Mouse (Mus musculus) heart, adult 18-20 months (tissue): ENCODE results near the gene Zfp619. TPM values are rescaled to one million over a fixed set of nuclear protein-coding genes. Genes with fewer than 3 reads are reported as not detected.
"Not testable (repeated sequence)": the region's sequence is repeated elsewhere in the genome, so short reads cannot be mapped to it uniquely, and the experiment has no call there.

Experiments used
- DNase-seq, 2 experiments: peaks; one replicate each; pipeline ENCODE4 v3.0.0; 2021 to 2022; ENCODE audit warnings: mixed read lengths in 1 of 2
- long read RNA-seq, 2 experiments: library from polyadenylated mRNA; stranded (forward); transcript quantifications; one replicate each; pipeline ENCODE4 v2.0.0; 2021
- total RNA-seq, 2 experiments: library from RNA; stranded (reverse); gene quantifications; 2 replicates each; pipeline ENCODE4 v1.2.3; 2021

Zfp619 gene
- 1 to 10 TPM; 1.2 to 1.7 TPM for total RNA-seq
- long read RNA-seq, experiment 1, result 0 reads
- long read RNA-seq, experiment 2, result 0 reads

- peak; percentile 95 to 96 for DNase-seq
Observed at GRCm38 (mm10) chr7:39517616-39518177, at the start of gene Zfp619. Zfp619 (plus strand) TSS chr7:39517766.

GRCm38 (mm10) chr7:39479013-39479412 is 38.6 kb upstream of the Zfp619 start:
- no peak for DNase-seq

- DNase-seq, result no peak
Observed at GRCm38 (mm10) chr7:39484384-39484783, 33.2 kb upstream of the Zfp619 start.

GRCm38 (mm10) chr7:39487159-39487853 is 30.3 kb upstream of the Zfp619 start:
- no peak for DNase-seq

- no peak for DNase-seq
Observed at GRCm38 (mm10) chr7:39487854-39488205, 29.7 kb upstream of the Zfp619 start.

- no peak for DNase-seq
Observed at GRCm38 (mm10) chr7:39494646-39495045, 22.9 kb upstream of the Zfp619 start.

- no peak for DNase-seq
Observed at GRCm38 (mm10) chr7:39504100-39504499, 13.5 kb upstream of the Zfp619 start.

- DNase-seq, result peak; percentile 14 to 56
Observed at GRCm38 (mm10) chr7:39518362-39518761, 796 bp downstream of the Zfp619 start.

GRCm38 (mm10) chr7:39523703-39524424 is 6.3 kb downstream of the Zfp619 start:
- no peak for DNase-seq

- DNase-seq, result no peak
Observed at GRCm38 (mm10) chr7:39543151-39543550, 25.6 kb downstream of the Zfp619 start.

- DNase-seq, result peak; percentile 86 to 92
Observed at GRCm38 (mm10) chr7:39544242-39545111, 26.9 kb downstream of the Zfp619 start.

GRCm38 (mm10) chr7:39545134-39545533 is 27.6 kb downstream of the Zfp619 start:
- no peak for DNase-seq

- peak; percentile 18 to 54 for DNase-seq
Observed at GRCm38 (mm10) chr7:39549336-39549735, 31.8 kb downstream of the Zfp619 start.

GRCm38 (mm10) chr7:39551976-39552891 is 34.7 kb downstream of the Zfp619 start:
- peak; percentile 97 to 98 for DNase-seq

- no peak for DNase-seq
Observed at GRCm38 (mm10) chr7:39552993-39553392, 35.4 kb downstream of the Zfp619 start.

- no peak for DNase-seq
Observed at GRCm38 (mm10) chr7:39553871-39554270, 36.3 kb downstream of the Zfp619 start.

GRCm38 (mm10) chr7:39580066-39580465 is 62.5 kb downstream of the Zfp619 start:
- no peak for DNase-seq

GRCm38 (mm10) chr7:39580601-39581000 is 63.0 kb downstream of the Zfp619 start:
- no peak for DNase-seq

GRCm38 (mm10) chr7:39586834-39587233 is 69.3 kb downstream of the Zfp619 start:
- DNase-seq, result not testable (repeated sequence)

- DNase-seq, result no peak
Observed at GRCm38 (mm10) chr7:39588037-39588436, 70.5 kb downstream of the Zfp619 start.

- DNase-seq, result peak; percentile 19 to 44
Observed at GRCm38 (mm10) chr7:39588471-39589041, 71.0 kb downstream of the Zfp619 start.
